Mouse (Mus musculus) CH12.LX (cell line): ENCODE data around the gene Gpx5.

Experiments used
- BHLHE40 ChIP-seq: IDR thresholded peaks from 2 replicates; pipeline ENCODE4 v1.6.1; 2011; ENCODE audit warnings: mild to moderate bottlenecking, low read depth, low read length, improper control_type of control experiment
- CTCF ChIP-seq, 2 experiments: IDR thresholded peaks in 1 of 2; conservative IDR thresholded peaks in 1 of 2; 2 replicates each; pipeline ENCODE4 v1.5.1; 2011 to 2012; ENCODE audit warnings: low read depth in 2 of 2, low read length in 2 of 2, improper control_type of control experiment in 1 of 2, inconsistent platforms in 1 of 2, mild to moderate bottlenecking in 1 of 2, moderate library complexity in 1 of 2
- E2F4 ChIP-seq: IDR thresholded peaks from 2 replicates; pipeline ENCODE4 v1.6.1; 2011; ENCODE audit warnings: low read depth, low read length, improper control_type of control experiment; ENCODE audit not compliant: insufficient replicate concordance
- ELF1 ChIP-seq: IDR thresholded peaks from 2 replicates; pipeline ENCODE4 v1.6.1; 2014; ENCODE audit warnings: low read depth, mild to moderate bottlenecking, inconsistent platforms, low read length, improper control_type of control experiment
- EP300 ChIP-seq: IDR thresholded peaks from 2 replicates; pipeline ENCODE4 v1.6.1; 2011; ENCODE audit warnings: low read length, improper control_type of control experiment
- JUND ChIP-seq: conservative IDR thresholded peaks from 2 replicates; pipeline ENCODE4 v1.6.1; 2011; ENCODE audit warnings: low read depth, low read length, improper control_type of control experiment
- MAX ChIP-seq: IDR thresholded peaks from 2 replicates; pipeline ENCODE4 v1.6.1; 2011; ENCODE audit warnings: low read length, improper control_type of control experiment
- MAZ ChIP-seq: IDR thresholded peaks from 2 replicates; pipeline ENCODE4 v1.6.1; 2012; ENCODE audit warnings: low read depth, mild to moderate bottlenecking, inconsistent platforms, low read length, improper control_type of control experiment, moderate library complexity
- NRF1 ChIP-seq: IDR thresholded peaks from 2 replicates; pipeline ENCODE4 v1.6.1; 2014; ENCODE audit warnings: low read depth, mild to moderate bottlenecking, inconsistent platforms, low read length, improper control_type of control experiment, moderate library complexity
- PAX5 ChIP-seq: IDR thresholded peaks from 2 replicates; pipeline ENCODE4 v1.6.1; 2012; ENCODE audit warnings: low read length, inconsistent platforms, mixed read lengths
- POLR2AphosphoS2 ChIP-seq: IDR thresholded peaks from 2 replicates; pipeline ENCODE4 v1.6.1; 2011; ENCODE audit warnings: low read depth, low read length, improper control_type of control experiment
- SIN3A ChIP-seq: IDR thresholded peaks from 2 replicates; pipeline ENCODE4 v1.6.1; 2012; ENCODE audit warnings: low read length, improper control_type of control experiment, inconsistent platforms
- ZKSCAN1 ChIP-seq: IDR thresholded peaks from 2 replicates; pipeline ENCODE4 v1.6.1; 2012; ENCODE audit warnings: low read depth, inconsistent platforms, low read length, improper control_type of control experiment, borderline replicate concordance

GRCm38 (mm10) chr13:21313903-21314302 lies 21.4 kb upstream of the Gpx5 start:
- TF ChIP-seq MAX (no peak), CTCF (conservative IDR thresholded peaks at IDR 0.05 in 1 of 2, IDR thresholded peaks at IDR 0.05 in 1 of 2; ENCODE audit: low read depth in 2 of 2, low read length in 2 of 2) (no peak), JUND (no peak), EP300 (no peak), BHLHE40 (no peak), ZKSCAN1 (no peak), MAZ (no peak), PAX5 (no peak), ELF1 (no peak), POLR2AphosphoS2 (no peak), E2F4 (no peak), NRF1 (no peak), SIN3A (no peak)
